Mouse (Mus musculus) naive thymus-derived CD4-positive, alpha-beta T cell, adult 2 months (primary cell): ENCODE data around the gene Tbc1d4.
"Not testable (repeated sequence)": the region's sequence is repeated elsewhere in the genome, so short reads cannot be mapped to it uniquely, and the experiment has no call there.

ENCODE experiments used
- DNase-seq: peaks from one replicate; pipeline ENCODE4 v3.0.0-alpha.2; 2011; ENCODE audit warnings: low read depth

The Tbc1d4 gene

GRCm38 (mm10) chr14:101595301-101596080 is 13.5 kb downstream of the Tbc1d4 start:
- no peak for DNase-seq

- DNase-seq: peak; percentile 4
These were observed 15.0 kb downstream of the Tbc1d4 start for GRCm38 (mm10) chr14:101594001-101594400.

- DNase-seq: no peak
These were observed 15.7 kb downstream of the Tbc1d4 start for GRCm38 (mm10) chr14:101593340-101593739.

GRCm38 (mm10) chr14:101591101-101591500 is 17.9 kb downstream of the Tbc1d4 start:
- DNase-seq: no peak

- DNase-seq: not testable (repeated sequence)
These were observed 20.6 kb downstream of the Tbc1d4 start for GRCm38 (mm10) chr14:101588209-101588991.

- DNase-seq: not testable (repeated sequence)
These were observed 21.5 kb downstream of the Tbc1d4 start for GRCm38 (mm10) chr14:101587366-101588040.

- no peak for DNase-seq
These were observed 22.9 kb downstream of the Tbc1d4 start for GRCm38 (mm10) chr14:101586096-101586495.

GRCm38 (mm10) chr14:101575651-101576050 is 33.3 kb downstream of the Tbc1d4 start:
- DNase-seq: no peak

- no peak for DNase-seq
These were observed 34.5 kb downstream of the Tbc1d4 start for GRCm38 (mm10) chr14:101574536-101574935.

- DNase-seq: no peak
These were observed 35.8 kb downstream of the Tbc1d4 start for GRCm38 (mm10) chr14:101573107-101573614.

GRCm38 (mm10) chr14:101568828-101569227 is 40.2 kb downstream of the Tbc1d4 start:
- DNase-seq: no peak

GRCm38 (mm10) chr14:101566717-101567116 is 42.3 kb downstream of the Tbc1d4 start:
- DNase-seq: no peak

GRCm38 (mm10) chr14:101565661-101566060 is 43.3 kb downstream of the Tbc1d4 start:
- DNase-seq: no peak

GRCm38 (mm10) chr14:101561251-101561701 is 47.7 kb downstream of the Tbc1d4 start:
- no peak for DNase-seq

- no peak for DNase-seq
These were observed 49.5 kb downstream of the Tbc1d4 start for GRCm38 (mm10) chr14:101559446-101559845.

- DNase-seq: no peak
These were observed 60.0 kb downstream of the Tbc1d4 start for GRCm38 (mm10) chr14:101548885-101549573.

GRCm38 (mm10) chr14:101541863-101542262 is 67.1 kb downstream of the Tbc1d4 start:
- DNase-seq: no peak

- DNase-seq: no peak
These were observed 67.8 kb downstream of the Tbc1d4 start for GRCm38 (mm10) chr14:101541141-101541540.

GRCm38 (mm10) chr14:101540466-101540865 is 68.5 kb downstream of the Tbc1d4 start:
- no peak for DNase-seq

GRCm38 (mm10) chr14:101537906-101538305 is 71.1 kb downstream of the Tbc1d4 start:
- no peak for DNase-seq

- no peak for DNase-seq
These were observed 71.6 kb downstream of the Tbc1d4 start for GRCm38 (mm10) chr14:101537413-101537812.
